Mouse (Mus musculus) embryo, embryonic 10 days (tissue): ENCODE data around the gene Gm12794.
"Not testable (repeated sequence)": the region's sequence is repeated elsewhere in the genome, so short reads cannot be mapped to it uniquely, and the experiment has no call there.

Experiments used
- DNase-seq: peaks from one replicate; pipeline ENCODE4 v3.0.0-alpha.2; 2015; ENCODE audit warnings: low spot score

Gene Gm12794

GRCm38 (mm10) chr4:101940107-101940506, at the start of gene Gm12794:
Gene Gm12794, plus strand, starts transcription at chr4:101940407.
- not testable (repeated sequence) for DNase-seq

GRCm38 (mm10) chr4:101893656-101894420, 46.4 kb upstream of the Gm12794 start, which contains the start of gene C130073F10Rik:
Gene C130073F10Rik, minus strand, starts transcription at chr4:101893789.
- DNase-seq: no peak

- DNase-seq: not testable (repeated sequence)
Observed at GRCm38 (mm10) chr4:101908821-101909220, 31.4 kb upstream of the Gm12794 start, which contains the start of gene Gm12800. Gene Gm12800, plus strand, starts transcription at chr4:101909121.

GRCm38 (mm10) chr4:101980949-101981348, 40.7 kb downstream of the Gm12794 start, which contains the start of gene Gm12790:
Gene Gm12790, minus strand, starts transcription at chr4:101981049.
- DNase-seq: not testable (repeated sequence)

GRCm38 (mm10) chr4:101985678-101986077, 45.5 kb downstream of the Gm12794 start:
- no peak for DNase-seq

- DNase-seq: not testable (repeated sequence)
Observed at GRCm38 (mm10) chr4:101986326-101986725, 46.1 kb downstream of the Gm12794 start, which contains the start of gene Gm12789. Gene Gm12789, plus strand, starts transcription at chr4:101986626.
